Mouse (Mus musculus): ENCODE results near the gene Naa15.

- TF ChIP-seq CTCF (IDR thresholded peaks at IDR 0.05) = no peak
- TF ChIP-seq EP300 (IDR thresholded peaks at IDR 0.05) = no peak
Observed at GRCm38 (mm10) chr3:51402628-51403027, 12.3 kb upstream of the Naa15 start.
